Mouse (Mus musculus): ENCODE results near the gene Pik3cd.

- no peak for TF ChIP-seq GATA1 (IDR thresholded peaks at IDR 0.05; ENCODE audit: low read length)
- no peak for TF ChIP-seq TAL1 (IDR thresholded peaks at IDR 0.05; ENCODE audit: low read length)
Observed at GRCm38 (mm10) chr4:149723021-149723390, 20.6 kb upstream of the Pik3cd start.

Data from erythroblast, embryonic 14.5 days (primary cell).